Mouse (Mus musculus) heart, embryonic 10.5 days (tissue): ENCODE measurements around the gene Nptn. TPM values are rescaled to one million over a fixed set of nuclear protein-coding genes. Genes with fewer than 3 reads are reported as not detected.
"Not testable (repeated sequence)": the region's sequence is repeated elsewhere in the genome, so short reads cannot be mapped to it uniquely, and the experiment has no call there.

ENCODE experiments used
- DNase-seq: peaks from one replicate; pipeline ENCODE4 v3.0.0-alpha.2; 2017; ENCODE audit warnings: low spot score
- H3K27ac ChIP-seq: fragments of 300-500 bp; sonication (generic); 2 replicates; pipeline ENCODE4 v1.5.1; 2016; ENCODE audit warnings: mild to moderate bottlenecking
- H3K27me3 ChIP-seq: fragments of 300-500 bp; sonication (generic); 2 replicates; pipeline ENCODE4 v1.6.1; 2016; ENCODE audit warnings: mild to moderate bottlenecking; ENCODE audit not compliant: poor library complexity, insufficient read depth, severe bottlenecking
- H3K36me3 ChIP-seq: fragments of 300-500 bp; sonication (generic); 2 replicates; pipeline ENCODE4 v1.6.1; 2016; ENCODE audit warnings: mild to moderate bottlenecking, moderate library complexity
- H3K4me1 ChIP-seq: fragments of 300-500 bp; sonication (generic); 2 replicates; pipeline ENCODE4 v1.6.1; 2016; ENCODE audit warnings: mild to moderate bottlenecking
- H3K4me3 ChIP-seq: fragments of 300-500 bp; sonication (generic); 2 replicates; pipeline ENCODE4 v1.5.1; 2016; ENCODE audit warnings: mild to moderate bottlenecking, moderate library complexity
- H3K9me3 ChIP-seq: fragments of 300-500 bp; sonication (generic); 2 replicates; pipeline ENCODE4 v1.6.1; 2016; ENCODE audit warnings: mild to moderate bottlenecking, moderate library complexity
- WGBS: fragments of 180-500 bp; shearing (Covaris S2); methylation state at CpG from one replicate; pipeline ENCODE4 v1.1.7; 2016; 5-methylcytosine and 5-hydroxymethylcytosine counted together
- polyA plus RNA-seq: library from polyadenylated mRNA; unstranded; fragments of >200 nt; fragmentation: Nextera tagmentation; extraction: Ambion mirVana; gene quantifications from 2 replicates; pipeline ENCODE4 v1.2.1, GENCODE M21; 2016

The Nptn gene
- polyA plus RNA-seq, 1 experiment from 2014 or later: 88.3 TPM

- WGBS: 76% methylated on average over 10 of the region's 10 CpGs
- DNase-seq: not testable (repeated sequence)
- peaks cover 21% of the 10 kb centered on the region for H3K4me1 ChIP-seq
Observed at GRCm38 (mm10) chr9:58580453-58581195, 1.4 kb upstream of the Nptn start.

GRCm38 (mm10) chr9:58581283-58581930 lies 633 bp upstream of the Nptn start:
- peak overlapping the region; percentile 100 for H3K4me3 ChIP-seq
- peaks cover 21% of the 10 kb centered on the region for H3K4me1 ChIP-seq
- DNase-seq: no peak
- peak overlapping the region; percentile 98 for H3K27ac ChIP-seq
- WGBS: 29% methylated on average over 8 of the region's 8 CpGs
- no peaks in the 10 kb centered on the region for H3K9me3 ChIP-seq
- H3K27me3 ChIP-seq: no peaks in the 10 kb centered on the region
- H3K36me3 ChIP-seq: no peaks in the 10 kb centered on the region

More at GRCm38 (mm10) chr9:58580453-58581195, 1.4 kb upstream of the Nptn start:
- not testable (repeated sequence) for H3K9me3 ChIP-seq, H3K36me3 ChIP-seq, H3K27me3 ChIP-seq, H3K4me3 ChIP-seq, H3K27ac ChIP-seq

- peak overlapping the region; percentile 98 for H3K27ac ChIP-seq
- WGBS: under 1% methylated on average over 42 of the region's 42 CpGs
- no peaks in the 10 kb centered on the region for H3K9me3 ChIP-seq
- peaks cover 21% of the 10 kb centered on the region for H3K4me1 ChIP-seq
- DNase-seq: peak; percentile 77
- no peaks in the 10 kb centered on the region for H3K27me3 ChIP-seq
- H3K36me3 ChIP-seq: no peaks in the 10 kb centered on the region
- peak overlapping the region; percentile 100 for H3K4me3 ChIP-seq
Observed at GRCm38 (mm10) chr9:58582581-58583266, 684 bp downstream of the Nptn start.

GRCm38 (mm10) chr9:58583267-58583641 lies 1.2 kb downstream of the Nptn start:
- no peak for DNase-seq
- peak overlapping the region; percentile 98 for H3K27ac ChIP-seq
- H3K36me3 ChIP-seq: no peaks in the 10 kb centered on the region
- no peaks in the 10 kb centered on the region for H3K9me3 ChIP-seq
- peaks cover 21% of the 10 kb centered on the region for H3K4me1 ChIP-seq
- WGBS: under 1% methylated on average over 8 of the region's 8 CpGs
- peak overlapping the region; percentile 100 for H3K4me3 ChIP-seq
- H3K27me3 ChIP-seq: no peaks in the 10 kb centered on the region

- Histone ChIP-seq H3K9me3 (no peaks in the 10 kb centered on the region), H3K36me3 (no peaks in the 10 kb centered on the region), H3K4me1 (peaks cover 21% of the 10 kb centered on the region), H3K27me3 (no peaks in the 10 kb centered on the region), H3K27ac (no peak overlapping the region), H3K4me3 (no peak overlapping the region)
- WGBS: 85% methylated on average over 1 of the region's 1 CpGs
- no peak for DNase-seq
Observed at GRCm38 (mm10) chr9:58584323-58584722, 2.3 kb downstream of the Nptn start.

GRCm38 (mm10) chr9:58588657-58589056 lies 6.6 kb downstream of the Nptn start:
- Histone ChIP-seq H3K9me3 (no peaks in the 10 kb centered on the region), H3K4me3 (no peak overlapping the region), H3K36me3 (no peaks in the 10 kb centered on the region), H3K4me1 (peaks cover 13% of the 10 kb centered on the region), H3K27ac (no peak overlapping the region), H3K27me3 (no peaks in the 10 kb centered on the region)
- 68% methylated on average over 4 of the region's 4 CpGs for WGBS
- no peak for DNase-seq

- Histone ChIP-seq H3K4me3 (no peak overlapping the region), H3K36me3 (no peaks in the 10 kb centered on the region), H3K9me3 (no peaks in the 10 kb centered on the region), H3K27me3 (no peaks in the 10 kb centered on the region), H3K27ac (no peak overlapping the region), H3K4me1 (0 out of 2 replicates have a peak, but pooled peaks cover 4% of the 10 kb centered on the region)
- DNase-seq: no peak
- 94% methylated on average over 1 of the region's 1 CpGs for WGBS
Observed at GRCm38 (mm10) chr9:58595313-58595712, 13.3 kb downstream of the Nptn start.

- DNase-seq: no peak
- Histone ChIP-seq H3K4me1 (peaks cover 18% of the 10 kb centered on the region), H3K4me3 (no peak overlapping the region), H3K9me3 (no peaks in the 10 kb centered on the region), H3K36me3 (no peaks in the 10 kb centered on the region), H3K27me3 (no peaks in the 10 kb centered on the region), H3K27ac (no peak overlapping the region)
- 73% methylated on average over 1 of the region's 1 CpGs for WGBS
Observed at GRCm38 (mm10) chr9:58613790-58614189, 31.8 kb downstream of the Nptn start.

- no peaks in the 10 kb centered on the region for H3K9me3 ChIP-seq
- DNase-seq: no peak
- no peaks in the 10 kb centered on the region for H3K36me3 ChIP-seq
- H3K4me1 ChIP-seq: peaks cover 27% of the 10 kb centered on the region
- H3K27ac ChIP-seq: no peak overlapping the region
- no peak overlapping the region for H3K4me3 ChIP-seq
- WGBS: 83% methylated on average over 3 of the region's 3 CpGs
- H3K27me3 ChIP-seq: no peaks in the 10 kb centered on the region
Observed at GRCm38 (mm10) chr9:58615064-58615938, 33.3 kb downstream of the Nptn start.

GRCm38 (mm10) chr9:58623009-58623408 lies 41.0 kb downstream of the Nptn start:
- DNase-seq: no peak
- peaks cover 21% of the 10 kb centered on the region for H3K4me1 ChIP-seq
- 73% methylated on average over 1 of the region's 1 CpGs for WGBS
- H3K36me3 ChIP-seq: peaks cover 14% of the 10 kb centered on the region
- no peaks in the 10 kb centered on the region for H3K27me3 ChIP-seq
- no peaks in the 10 kb centered on the region for H3K9me3 ChIP-seq
- H3K27ac ChIP-seq: no peak overlapping the region
- H3K4me3 ChIP-seq: no peak overlapping the region

GRCm38 (mm10) chr9:58627197-58627596 lies 45.2 kb downstream of the Nptn start:
- 73% methylated on average over 2 of the region's 2 CpGs for WGBS
- Histone ChIP-seq H3K4me1 (peaks cover 4% of the 10 kb centered on the region; the same call in 1 of the 2 replicates), H3K9me3 (no peaks in the 10 kb centered on the region), H3K27me3 (no peaks in the 10 kb centered on the region), H3K27ac (no peak overlapping the region), H3K4me3 (no peak overlapping the region), H3K36me3 (peaks cover 21% of the 10 kb centered on the region)
- DNase-seq: no peak

- H3K4me1 ChIP-seq: no peaks in the 10 kb centered on the region
- 82% methylated on average over 2 of the region's 2 CpGs for WGBS
- no peak overlapping the region for H3K4me3 ChIP-seq
- no peak overlapping the region for H3K27ac ChIP-seq
- peaks cover 32% of the 10 kb centered on the region for H3K36me3 ChIP-seq
- DNase-seq: no peak
- no peaks in the 10 kb centered on the region for H3K27me3 ChIP-seq
- no peaks in the 10 kb centered on the region for H3K9me3 ChIP-seq
Observed at GRCm38 (mm10) chr9:58630441-58630840, 48.4 kb downstream of the Nptn start.
